ENCODE assay signal across 10 mouse cellular contexts in the genomic region with DNA sequence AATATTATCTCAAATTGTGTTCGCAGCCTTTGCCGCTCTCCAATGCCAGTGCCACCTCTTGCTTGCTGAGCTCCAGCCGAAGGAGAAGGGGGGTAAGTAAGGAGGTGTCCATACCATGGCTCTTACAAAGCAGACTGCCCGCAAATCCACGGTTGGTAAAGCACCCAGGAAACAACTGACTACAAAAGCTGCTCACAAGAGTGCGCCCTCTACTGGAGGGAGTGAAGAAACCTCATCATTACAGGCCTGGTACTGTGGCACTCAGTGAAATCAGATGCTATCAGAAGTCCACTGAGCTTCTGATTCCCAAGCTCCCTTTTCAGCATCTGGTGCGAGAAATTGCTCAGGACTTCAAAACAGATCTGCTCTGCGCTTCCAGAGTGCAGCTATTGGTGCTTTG. TPM values are rescaled to one million over a fixed set of nuclear protein-coding genes. Genes with fewer than 3 reads are reported as not detected.
A peak's percentile ranks its signal among the peaks of the same experiment; 100 is the strongest.
DNase-seq lines count a peak whose midpoint lies in the region; ATAC-seq and TF ChIP-seq lines count a peak whose summit lies in the region.
"Had no signal": no experiment of that assay in that cellular context is flagged by ENCODE, and none has a peak within 500 bp of the region (broad histone marks: within the 10 kb centered on the region; RNA-seq: fewer than 3 reads in every experiment).

No protein-coding gene starts in this region.

- peak; percentile 92 for TF ChIP-seq CTCF in liver, postnatal 0 days (IDR thresholded peaks at IDR 0.05; ENCODE audit: low read depth)

- H3K4me1 ChIP-seq in liver, postnatal 0 days (ENCODE audit: insufficient read depth), result no peaks in the 10 kb centered on the region
- H3K4me1 ChIP-seq: midbrain, embryonic 12.5 days had no signal

- no peaks in the 10 kb centered on the region for H3K27me3 ChIP-seq in liver, postnatal 0 days (ENCODE audit: insufficient read depth, low read length)
- H3K27me3 ChIP-seq: midbrain, embryonic 12.5 days had no signal

- no peaks in the 10 kb centered on the region for H3K36me3 ChIP-seq in liver, postnatal 0 days (replicated peaks; ENCODE audit: insufficient read depth, low read length)
- H3K36me3 ChIP-seq: midbrain, embryonic 12.5 days had no signal

- H3K9me3 ChIP-seq in liver, postnatal 0 days (ENCODE audit: low read length), result no peaks in the 10 kb centered on the region
- H3K9me3 ChIP-seq: midbrain, embryonic 12.5 days had no signal

- no peak overlapping the region for H3K9ac ChIP-seq in liver, postnatal 0 days (replicated peaks)
- H3K9ac ChIP-seq: midbrain, embryonic 12.5 days had no signal

- ATAC-seq in liver, postnatal 0 days, result no peak
- no peak for ATAC-seq in monocyte, adult 5-6 weeks (replicated peaks; ENCODE audit: insufficient number of reproducible peaks, low FRiP score, low TSS enrichment, poor library complexity, severe bottlenecking)

- DNase-seq in layer of hippocampus, adult 11-12 months (ENCODE audit: low spot score), result peak; percentile 28
- DNase-seq in layer of hippocampus, adult 9-10 months (ENCODE audit: low spot score), result no peak
- peak; percentile 47 for DNase-seq in adipocyte (ENCODE audit: low spot score)
- peak; percentile 78 for DNase-seq in embryo, embryonic 10 days (ENCODE audit: low spot score)
- DNase-seq in heart, postnatal 4 days, result peak; percentile 66
- peak; percentile 62 for DNase-seq in liver, postnatal 0 days
- DNase-seq in skeletal muscle tissue, adult 2 months (ENCODE audit: low read depth, low spot score), result peak; percentile 46

- WGBS in liver, postnatal 0 days (ENCODE audit: insufficient replicate concordance), result 45% methylated on average over 8 of the region's 8 CpGs

- H3K27ac ChIP-seq in liver, postnatal 0 days (ENCODE audit: low read depth), result no peak overlapping the region
- H3K27ac ChIP-seq: midbrain, embryonic 12.5 days had no signal

- H3K4me2 ChIP-seq in liver, postnatal 0 days (ENCODE audit: low read depth, low read length), result no peak overlapping the region
- H3K4me2 ChIP-seq: midbrain, embryonic 12.5 days had no signal

- H3K4me3 ChIP-seq in liver, postnatal 0 days (ENCODE audit: low read depth, low read length), result no peak overlapping the region
- H3K4me3 ChIP-seq: erythroblast, embryonic 14.5 days; midbrain, embryonic 12.5 days had no signal

- no peak for TF ChIP-seq EP300 in liver, postnatal 0 days (IDR thresholded peaks at IDR 0.05; ENCODE audit: low read depth)

RNA-seq across cellular contexts. Expression of gene Mast2, which starts 15.3 kb away (rescaled TPM):
- 10 to 100 TPM; 98.2 to 98.4 TPM for total RNA-seq in heart, postnatal 4 days (2021)
- 2.4 and 2.8 TPM in 2 replicates for polyA plus RNA-seq in liver, postnatal 0 days (2015; fragmentation: Nextera tagmentation; extraction: Ambion mirVana)
- total RNA-seq in monocyte, adult 5-6 weeks (2017), result 3.7 to 11.7 TPM (median 7.4 TPM) in 3 replicates

RNA-seq across cellular contexts. Expression of gene Ipp, which starts 58.7 kb away (rescaled TPM):
- total RNA-seq in heart, postnatal 4 days (2021), result 10 to 100 TPM; 17.3 to 18.0 TPM
- polyA plus RNA-seq in liver, postnatal 0 days (2015; fragmentation: Nextera tagmentation; extraction: Ambion mirVana), result 8.1 and 9.1 TPM in 2 replicates
- 5.8 to 13.2 TPM (median 10.0 TPM) in 3 replicates for total RNA-seq in monocyte, adult 5-6 weeks (2017)
